Mouse (Mus musculus): Measurements from ENCODE around the gene Castor2.
A peak's percentile ranks its signal among the peaks of the same experiment; 100 is the strongest.

Castor2 gene

GRCm38 (mm10) chr5:134186961-134187731 is 87.6 kb downstream of the Castor2 start:
- Histone ChIP-seq H3K36me3 (ENCODE audit: control insufficient read depth, insufficient read depth, low read length, poor library complexity, severe bottlenecking) (no peaks in the 10 kb centered on the region), H3K27me3 (ENCODE audit: control insufficient read depth, insufficient read depth, low read length, poor library complexity, severe bottlenecking) (no peaks in the 10 kb centered on the region)
- peak; percentile 95 for DNase-seq (ENCODE audit: low read depth, low spot score)

- H3K27me3 ChIP-seq (ENCODE audit: control insufficient read depth, insufficient read depth, low read length, poor library complexity, severe bottlenecking): no peaks in the 10 kb centered on the region
- peak; percentile 38 for DNase-seq (ENCODE audit: low read depth, low spot score)
- no peaks in the 10 kb centered on the region for H3K36me3 ChIP-seq (ENCODE audit: control insufficient read depth, insufficient read depth, low read length, poor library complexity, severe bottlenecking)
Measured at GRCm38 (mm10) chr5:134188571-134188970, 89.1 kb downstream of the Castor2 start.

GRCm38 (mm10) chr5:134193664-134194063 is 94.2 kb downstream of the Castor2 start:
- 0 out of 2 replicates have a peak, but pooled peaks cover 2% of the 10 kb centered on the region for H3K36me3 ChIP-seq (ENCODE audit: control insufficient read depth, insufficient read depth, low read length, poor library complexity, severe bottlenecking)
- DNase-seq (ENCODE audit: low read depth, low spot score): no peak
- H3K27me3 ChIP-seq (ENCODE audit: control insufficient read depth, insufficient read depth, low read length, poor library complexity, severe bottlenecking): no peaks in the 10 kb centered on the region
